Mouse (Mus musculus) urinary bladder, postnatal 36 days (tissue): Measurements from ENCODE around the gene Glo1.
"Not testable (repeated sequence)": the region's sequence is repeated elsewhere in the genome, so short reads cannot be mapped to it uniquely, and the experiment has no call there.

Experiments used
- DNase-seq, 2 experiments: peaks; one replicate each; pipeline ENCODE4 v3.0.0; 2022; ENCODE audit warnings: low spot score in 2 of 2, mixed read lengths in 1 of 2

The Glo1 gene

GRCm38 (mm10) chr17:30626719-30627118 is at the start of gene Glo1:
Gene Glo1 (minus strand): TSS chr17:30626871.
- DNase-seq: not testable (repeated sequence)

GRCm38 (mm10) chr17:30675021-30675740 is 48.5 kb upstream of the Glo1 start:
- DNase-seq: no peak

- no peak for DNase-seq
Observed at GRCm38 (mm10) chr17:30673023-30673422, 46.4 kb upstream of the Glo1 start.

- DNase-seq: no peak
Observed at GRCm38 (mm10) chr17:30672556-30672955, 45.9 kb upstream of the Glo1 start.

GRCm38 (mm10) chr17:30664856-30665255 is 38.2 kb upstream of the Glo1 start:
- DNase-seq: no peak

- no peak for DNase-seq
Observed at GRCm38 (mm10) chr17:30663170-30663569, 36.5 kb upstream of the Glo1 start.

- no peak for DNase-seq
Observed at GRCm38 (mm10) chr17:30662131-30662530, 35.5 kb upstream of the Glo1 start.

- peak; percentile 71 to 78 for DNase-seq
Observed at GRCm38 (mm10) chr17:30658152-30658544, 31.5 kb upstream of the Glo1 start.

GRCm38 (mm10) chr17:30657530-30658151 is 31.0 kb upstream of the Glo1 start:
- DNase-seq: no peak

- no peak for DNase-seq
Observed at GRCm38 (mm10) chr17:30653010-30653409, 26.3 kb upstream of the Glo1 start.

- no peak for DNase-seq
Observed at GRCm38 (mm10) chr17:30648770-30649169, 22.1 kb upstream of the Glo1 start.

- DNase-seq: no peak
Observed at GRCm38 (mm10) chr17:30640896-30641295, 14.2 kb upstream of the Glo1 start.

GRCm38 (mm10) chr17:30638996-30639395 is 12.3 kb upstream of the Glo1 start:
- no peak for DNase-seq

- DNase-seq: no peak
Observed at GRCm38 (mm10) chr17:30637714-30638113, 11.0 kb upstream of the Glo1 start.

- peak in 1 of 2 experiments; percentile 30 for DNase-seq
Observed at GRCm38 (mm10) chr17:30635367-30635766, 8.7 kb upstream of the Glo1 start.

- not testable (repeated sequence) for DNase-seq
Observed at GRCm38 (mm10) chr17:30624132-30624531, 2.5 kb downstream of the Glo1 start, which contains the start of gene Dnah8. Gene Dnah8 (plus strand): TSS chr17:30624354.

- DNase-seq: no peak
Observed at GRCm38 (mm10) chr17:30623200-30623599, 3.5 kb downstream of the Glo1 start.

GRCm38 (mm10) chr17:30621450-30621849 is 5.2 kb downstream of the Glo1 start:
- DNase-seq: no peak

- DNase-seq: no peak
Observed at GRCm38 (mm10) chr17:30620548-30620947, 6.1 kb downstream of the Glo1 start.

GRCm38 (mm10) chr17:30619153-30619552 is 7.5 kb downstream of the Glo1 start:
- no peak for DNase-seq

GRCm38 (mm10) chr17:30618136-30618891 is 8.4 kb downstream of the Glo1 start:
- no peak for DNase-seq

- DNase-seq: no peak
Observed at GRCm38 (mm10) chr17:30616203-30616602, 10.5 kb downstream of the Glo1 start.

GRCm38 (mm10) chr17:30613350-30613749 is 13.3 kb downstream of the Glo1 start:
- no peak for DNase-seq
